Mouse (Mus musculus) lung, postnatal 0 days (tissue): ENCODE measurements around the gene Trmt44. TPM values are rescaled to one million over a fixed set of nuclear protein-coding genes. Genes with fewer than 3 reads are reported as not detected.

Experiments
- ATAC-seq: fragments of 200-750 bp; cut with Nextera tagmentation; 2 replicates; pipeline ENCODE4 v1.8.0; 2017; ENCODE audit warnings: moderate library complexity
- DNase-seq: peaks from one replicate; pipeline ENCODE4 v3.0.0-alpha.2; 2016; ENCODE audit warnings: low spot score
- H3K27ac ChIP-seq: fragments of 300-500 bp; sonication (generic); 2 replicates; pipeline ENCODE4 v1.5.1; 2014; ENCODE audit warnings: antibody characterized with exemption, mild to moderate bottlenecking, low read length, mixed read lengths
- H3K27me3 ChIP-seq: fragments of 300-500 bp; sonication (generic); replicated peaks from 2 replicates; pipeline ENCODE4 v1.6.1; 2014; ENCODE audit warnings: low read length, mixed read lengths; ENCODE audit not compliant: insufficient read depth
- H3K36me3 ChIP-seq: fragments of 300-500 bp; sonication (generic); 2 replicates; pipeline ENCODE4 v1.6.1; 2014; ENCODE audit warnings: low read length, mixed read lengths; ENCODE audit not compliant: insufficient read depth
- H3K4me1 ChIP-seq: fragments of 300-500 bp; sonication (generic); 2 replicates; pipeline ENCODE4 v1.6.1; 2014; ENCODE audit warnings: antibody characterized with exemption, low read depth, low read length, mixed read lengths; ENCODE audit not compliant: insufficient read depth
- H3K4me2 ChIP-seq: fragments of 300-500 bp; sonication (generic); replicated peaks from 2 replicates; pipeline ENCODE4 v1.6.1; 2014; ENCODE audit warnings: low read depth, mild to moderate bottlenecking, low read length, moderate library complexity, mixed read lengths
- H3K4me3 ChIP-seq: fragments of 300-500 bp; sonication (generic); 2 replicates; pipeline ENCODE4 v1.5.1; 2014; ENCODE audit warnings: low read depth, low read length
- H3K9ac ChIP-seq: fragments of 300-500 bp; sonication (generic); replicated peaks from 2 replicates; pipeline ENCODE4 v1.6.1; 2014; ENCODE audit warnings: low read depth, mild to moderate bottlenecking
- H3K9me3 ChIP-seq: fragments of 300-500 bp; sonication (generic); 2 replicates; pipeline ENCODE4 v1.6.1; 2016; ENCODE audit warnings: low read length, mixed read lengths
- CTCF ChIP-seq: IDR thresholded peaks from 2 replicates; pipeline ENCODE4 v1.5.1; 2016; ENCODE audit warnings: antibody characterized with exemption, mild to moderate bottlenecking
- EP300 ChIP-seq: IDR thresholded peaks from 2 replicates; pipeline ENCODE4 v1.6.1; 2016; ENCODE audit warnings: antibody characterized with exemption, mild to moderate bottlenecking, control low read depth
- WGBS: fragments of 180-500 bp; shearing (Covaris S2); extraction: QIAGEN DNeasy Blood & Tissue Kit; methylation state at CpG from one replicate; pipeline ENCODE4 v1.1.7; 2014; 5-methylcytosine and 5-hydroxymethylcytosine counted together
- polyA plus RNA-seq: library from polyadenylated mRNA; unstranded; fragments of >200 nt; fragmentation: Nextera tagmentation; extraction: Ambion mirVana; gene quantifications from 2 replicates; pipeline ENCODE4 v1.2.1, GENCODE M21; 2015

The Trmt44 gene
- polyA plus RNA-seq, 1 experiment from 2014 or later = 3.4 TPM

GRCm38 (mm10) chr5:35605355-35605754, 30.5 kb upstream of the Trmt44 start:
- no peak for DNase-seq

GRCm38 (mm10) chr5:35601526-35601925, 26.7 kb upstream of the Trmt44 start:
- Histone ChIP-seq H3K4me2 (no peak overlapping the region), H3K27ac (no peak overlapping the region), H3K4me3 (no peak overlapping the region), H3K4me1 (peaks cover 4% of the 10 kb centered on the region; the same call in 1 of the 2 replicates), H3K9me3 (no peaks in the 10 kb centered on the region), H3K27me3 (no peaks in the 10 kb centered on the region), H3K36me3 (peaks cover 24% of the 10 kb centered on the region; the same call in 1 of the 2 replicates), H3K9ac (no peak overlapping the region)
- ATAC-seq (no peak), DNase-seq (no peak)
- 86% methylated on average over 8 of the region's 8 CpGs for WGBS
- TF ChIP-seq CTCF (no peak), EP300 (no peak)

More at GRCm38 (mm10) chr5:35605355-35605754, 30.5 kb upstream of the Trmt44 start:
- Histone ChIP-seq H3K4me3 (no peak overlapping the region), H3K4me2 (no peak overlapping the region), H3K9me3 (no peaks in the 10 kb centered on the region), H3K27me3 (no peaks in the 10 kb centered on the region), H3K4me1 (no peaks in the 10 kb centered on the region), H3K9ac (no peak overlapping the region), H3K36me3 (peaks cover 14% of the 10 kb centered on the region; the same call in 1 of the 2 replicates), H3K27ac (no peak overlapping the region)
- no peak for ATAC-seq
- TF ChIP-seq CTCF (no peak), EP300 (no peak)
- WGBS = 73% methylated on average over 7 of the region's 7 CpGs

- peak; percentile 29 for ATAC-seq
- no peaks in the 10 kb centered on the region for H3K9me3 ChIP-seq
- WGBS = 73% methylated on average over 11 of the region's 11 CpGs
Measured at GRCm38 (mm10) chr5:35600233-35600632, 25.4 kb upstream of the Trmt44 start.

GRCm38 (mm10) chr5:35596169-35597160, 21.6 kb upstream of the Trmt44 start:
- Histone ChIP-seq H3K4me3 (no peak overlapping the region), H3K27me3 (no peaks in the 10 kb centered on the region), H3K4me1 (peaks cover 11% of the 10 kb centered on the region; the same call in 1 of the 2 replicates), H3K9me3 (no peaks in the 10 kb centered on the region), H3K27ac (no peak overlapping the region), H3K4me2 (no peak overlapping the region), H3K36me3 (peaks cover 25% of the 10 kb centered on the region), H3K9ac (no peak overlapping the region)
- peak; percentile 56 for ATAC-seq
- TF ChIP-seq EP300 (0 out of 2 replicates have a peak, but pooled peaks have one; percentile 8), CTCF (no peak)
- DNase-seq = peak; percentile 58
- 46% methylated on average over 18 of the region's 18 CpGs for WGBS

More at GRCm38 (mm10) chr5:35600233-35600632, 25.4 kb upstream of the Trmt44 start:
- Histone ChIP-seq H3K4me3 (no peak overlapping the region), H3K4me1 (peaks cover 11% of the 10 kb centered on the region; the same call in 1 of the 2 replicates), H3K27ac (no peak overlapping the region), H3K9ac (no peak overlapping the region), H3K27me3 (no peaks in the 10 kb centered on the region), H3K4me2 (no peak overlapping the region), H3K36me3 (peaks cover 24% of the 10 kb centered on the region; the same call in 1 of the 2 replicates)
- DNase-seq = no peak
- TF ChIP-seq EP300 = no peak
- no peak for TF ChIP-seq CTCF

- Histone ChIP-seq H3K27ac (no peak overlapping the region), H3K9ac (no peak overlapping the region), H3K36me3 (peaks cover 28% of the 10 kb centered on the region), H3K4me1 (peaks cover 11% of the 10 kb centered on the region; the same call in 1 of the 2 replicates), H3K4me2 (no peak overlapping the region), H3K4me3 (no peak overlapping the region), H3K27me3 (no peaks in the 10 kb centered on the region), H3K9me3 (no peaks in the 10 kb centered on the region)
- 16% methylated on average over 4 of the region's 4 CpGs for WGBS
- peak; percentile 89 for DNase-seq
- TF ChIP-seq CTCF (peak; percentile 100), EP300 (no peak)
- peak; percentile 63 for ATAC-seq
Measured at GRCm38 (mm10) chr5:35595706-35596105, 20.8 kb upstream of the Trmt44 start.

- Histone ChIP-seq H3K4me3 (no peak overlapping the region), H3K9me3 (no peaks in the 10 kb centered on the region), H3K4me1 (peaks cover 11% of the 10 kb centered on the region; the same call in 1 of the 2 replicates), H3K27ac (no peak overlapping the region), H3K27me3 (no peaks in the 10 kb centered on the region), H3K36me3 (peaks cover 30% of the 10 kb centered on the region), H3K9ac (no peak overlapping the region), H3K4me2 (no peak overlapping the region)
- ATAC-seq (no peak), DNase-seq (no peak)
- TF ChIP-seq EP300 (no peak), CTCF (no peak)
- WGBS = 94% methylated on average over 4 of the region's 4 CpGs
Measured at GRCm38 (mm10) chr5:35594768-35595167, 19.9 kb upstream of the Trmt44 start.
